Mouse (Mus musculus): ENCODE measurements around the gene Chpt1. TPM values are rescaled to one million over a fixed set of nuclear protein-coding genes. Genes with fewer than 3 reads are reported as not detected.
"Not testable (repeated sequence)": the region's sequence is repeated elsewhere in the genome, so short reads cannot be mapped to it uniquely, and the experiment has no call there.

The Chpt1 gene
- 73.3 and 92.1 TPM in 2 replicates for polyA plus RNA-seq (2012; rRNA removed)

GRCm38 (mm10) chr10:88503421-88504314, at the start of gene Chpt1:
Gene Chpt1 (minus strand): TSS chr10:88504073.
- TF ChIP-seq POLR2A (IDR thresholded peaks at IDR 0.05; ENCODE audit: borderline replicate concordance, extremely low read depth, low read depth, low read length): peak; percentile 85; the same call in 1 of the 2 replicates
- no peak for TF ChIP-seq CTCF (IDR thresholded peaks at IDR 0.05; ENCODE audit: insufficient read depth, low read length)
- 1% methylated on average over 62 of the region's 80 CpGs for WGBS
- DNase-seq: peak; percentile 79
- H3K4me3 ChIP-seq (replicated peaks; ENCODE audit: extremely low read depth, low read depth, low read length): peak within 1 kb of the TSS; percentile 97
- peaks cover 7% of the 10 kb centered on the region for H3K4me1 ChIP-seq (ENCODE audit: control insufficient read depth, insufficient read depth, low read length)

- H3K4me1 ChIP-seq (ENCODE audit: control insufficient read depth, insufficient read depth, low read length): no peaks in the 10 kb centered on the region
- TF ChIP-seq POLR2A (IDR thresholded peaks at IDR 0.05; ENCODE audit: borderline replicate concordance, extremely low read depth, low read depth, low read length) (no peak), CTCF (IDR thresholded peaks at IDR 0.05; ENCODE audit: insufficient read depth, low read length) (no peak)
- DNase-seq: no peak
- no peak overlapping the region for H3K4me3 ChIP-seq (replicated peaks; ENCODE audit: extremely low read depth, low read depth, low read length)
- WGBS: 79% methylated on average over 2 of the region's 2 CpGs
Measured at GRCm38 (mm10) chr10:88552738-88553137, 48.9 kb upstream of the Chpt1 start.

- WGBS: 70% methylated on average over 3 of the region's 3 CpGs
- DNase-seq: no peak
- H3K4me1 ChIP-seq (ENCODE audit: control insufficient read depth, insufficient read depth, low read length): no peaks in the 10 kb centered on the region
- H3K4me3 ChIP-seq (replicated peaks; ENCODE audit: extremely low read depth, low read depth, low read length): no peak overlapping the region
- TF ChIP-seq POLR2A (IDR thresholded peaks at IDR 0.05; ENCODE audit: borderline replicate concordance, extremely low read depth, low read depth, low read length) (no peak), CTCF (IDR thresholded peaks at IDR 0.05; ENCODE audit: insufficient read depth, low read length) (no peak)
Measured at GRCm38 (mm10) chr10:88550225-88550624, 46.4 kb upstream of the Chpt1 start.

GRCm38 (mm10) chr10:88547635-88548034, 43.8 kb upstream of the Chpt1 start:
- Histone ChIP-seq H3K4me1 (ENCODE audit: control insufficient read depth, insufficient read depth, low read length) (no peaks in the 10 kb centered on the region), H3K4me3 (replicated peaks; ENCODE audit: extremely low read depth, low read depth, low read length) (no peak overlapping the region)
- TF ChIP-seq POLR2A (IDR thresholded peaks at IDR 0.05; ENCODE audit: borderline replicate concordance, extremely low read depth, low read depth, low read length) (no peak), CTCF (IDR thresholded peaks at IDR 0.05; ENCODE audit: insufficient read depth, low read length) (no peak)
- no peak for DNase-seq
- WGBS: 53% methylated on average over 2 of the region's 2 CpGs

- DNase-seq: no peak
- no peaks in the 10 kb centered on the region for H3K4me1 ChIP-seq (ENCODE audit: control insufficient read depth, insufficient read depth, low read length)
- no peak overlapping the region for H3K4me3 ChIP-seq (replicated peaks; ENCODE audit: extremely low read depth, low read depth, low read length)
- TF ChIP-seq POLR2A (IDR thresholded peaks at IDR 0.05; ENCODE audit: borderline replicate concordance, extremely low read depth, low read depth, low read length) (no peak), CTCF (IDR thresholded peaks at IDR 0.05; ENCODE audit: insufficient read depth, low read length) (no peak)
- WGBS: 64% methylated on average over 5 of the region's 5 CpGs
Measured at GRCm38 (mm10) chr10:88530631-88531030, 26.8 kb upstream of the Chpt1 start.

- no peak for TF ChIP-seq POLR2A (IDR thresholded peaks at IDR 0.05; ENCODE audit: borderline replicate concordance, extremely low read depth, low read depth, low read length)
- TF ChIP-seq CTCF (IDR thresholded peaks at IDR 0.05; ENCODE audit: insufficient read depth, low read length): no peak
- no peaks in the 10 kb centered on the region for H3K4me1 ChIP-seq (ENCODE audit: control insufficient read depth, insufficient read depth, low read length)
- no peak overlapping the region for H3K4me3 ChIP-seq (replicated peaks; ENCODE audit: extremely low read depth, low read depth, low read length)
- no peak for DNase-seq
- WGBS: 71% methylated on average over 2 of the region's 2 CpGs
Measured at GRCm38 (mm10) chr10:88524016-88524415, 20.1 kb upstream of the Chpt1 start.

- WGBS: 83% methylated on average over 1 of the region's 1 CpGs
- TF ChIP-seq POLR2A (IDR thresholded peaks at IDR 0.05; ENCODE audit: borderline replicate concordance, extremely low read depth, low read depth, low read length) (no peak), CTCF (IDR thresholded peaks at IDR 0.05; ENCODE audit: insufficient read depth, low read length) (no peak)
- Histone ChIP-seq H3K4me1 (ENCODE audit: control insufficient read depth, insufficient read depth, low read length) (no peaks in the 10 kb centered on the region), H3K4me3 (replicated peaks; ENCODE audit: extremely low read depth, low read depth, low read length) (no peak overlapping the region)
- no peak for DNase-seq
Measured at GRCm38 (mm10) chr10:88523212-88523611, 19.3 kb upstream of the Chpt1 start.

- no peak overlapping the region for H3K4me3 ChIP-seq (replicated peaks; ENCODE audit: extremely low read depth, low read depth, low read length)
- TF ChIP-seq CTCF (IDR thresholded peaks at IDR 0.05; ENCODE audit: insufficient read depth, low read length): no peak
- DNase-seq: no peak
- WGBS: 77% methylated on average over 8 of the region's 8 CpGs
- H3K4me1 ChIP-seq (ENCODE audit: control insufficient read depth, insufficient read depth, low read length): no peaks in the 10 kb centered on the region
Measured at GRCm38 (mm10) chr10:88522795-88523194, 18.9 kb upstream of the Chpt1 start.

- H3K4me3 ChIP-seq (replicated peaks; ENCODE audit: extremely low read depth, low read depth, low read length); DNase-seq; H3K4me1 ChIP-seq (ENCODE audit: control insufficient read depth, insufficient read depth, low read length): not testable (repeated sequence)
- 72% methylated on average over 7 of the region's 7 CpGs for WGBS
Measured at GRCm38 (mm10) chr10:88515049-88515448, 11.2 kb upstream of the Chpt1 start.

- DNase-seq: peak; percentile 53
- Histone ChIP-seq H3K4me3 (replicated peaks; ENCODE audit: extremely low read depth, low read depth, low read length) (no peak overlapping the region), H3K4me1 (ENCODE audit: control insufficient read depth, insufficient read depth, low read length) (no peaks in the 10 kb centered on the region)
- WGBS: 51% methylated on average over 2 of the region's 2 CpGs
- TF ChIP-seq POLR2A (IDR thresholded peaks at IDR 0.05; ENCODE audit: borderline replicate concordance, extremely low read depth, low read depth, low read length) (no peak), CTCF (IDR thresholded peaks at IDR 0.05; ENCODE audit: insufficient read depth, low read length) (peak; percentile 43)
Measured at GRCm38 (mm10) chr10:88514495-88514894, 10.6 kb upstream of the Chpt1 start.
